In genomic region chr17:34025756-34026151, GRCm38 (mm10) we compare ENCODE assay signal across 9 mouse cellular contexts. TPM values are rescaled to one million over a fixed set of nuclear protein-coding genes. Genes with fewer than 3 reads are reported as not detected.
DNase-seq lines count a peak whose midpoint lies in the region; ATAC-seq and TF ChIP-seq lines count a peak whose summit lies in the region.
"Had no signal": no experiment of that assay in that cellular context is flagged by ENCODE, and none has a peak within 500 bp of the region (broad histone marks: within the 10 kb centered on the region; RNA-seq: fewer than 3 reads in every experiment).

No protein-coding gene starts in this region.

- 25% methylated on average over 7 of the region's 7 CpGs for WGBS in liver, embryonic 11.5 days
- WGBS in hindbrain, embryonic 15.5 days, result 5% methylated on average over 7 of the region's 7 CpGs
- WGBS in midbrain, postnatal 0 days, result 2% methylated on average over 6 of the region's 7 CpGs

- peak overlapping the region; percentile 93 for H3K9ac ChIP-seq in liver, embryonic 11.5 days (ENCODE audit: low read depth, low read length)
- peak overlapping the region; percentile 91; the same call in 1 of the 2 replicates for H3K9ac ChIP-seq in hindbrain, embryonic 15.5 days
- peak overlapping the region; percentile 93 for H3K9ac ChIP-seq in midbrain, postnatal 0 days (replicated peaks; ENCODE audit: low read length, poor library complexity, severe bottlenecking)

- DNase-seq in adrenal gland, adult 2 months, result peak; percentile 26
- DNase-seq in adrenal gland, adult 8-10 months, result no peak
- DNase-seq in liver, embryonic 11.5 days (ENCODE audit: low spot score), result no peak
- DNase-seq in liver, result no peak
- peak; percentile 74 for DNase-seq in midbrain, postnatal 0 days (ENCODE audit: low spot score)
- DNase-seq in urinary bladder, postnatal 4 days (ENCODE audit: low spot score in 2 of 2), result no peak
- DNase-seq in lung, postnatal 36 days, result no peak

- peaks cover 36% of the 10 kb centered on the region for H3K36me3 ChIP-seq in liver, embryonic 11.5 days (ENCODE audit: control insufficient read depth, insufficient read depth, low read length)
- H3K36me3 ChIP-seq in hindbrain, embryonic 15.5 days, result peaks cover 25% of the 10 kb centered on the region
- peaks cover 25% of the 10 kb centered on the region for H3K36me3 ChIP-seq in midbrain, postnatal 0 days (ENCODE audit: insufficient read depth, low read length)

- H3K4me1 ChIP-seq in liver, embryonic 11.5 days (replicated peaks; ENCODE audit: control insufficient read depth, insufficient read depth, low read length), result peaks cover 51% of the 10 kb centered on the region
- peaks cover 75% of the 10 kb centered on the region for H3K4me1 ChIP-seq in hindbrain, embryonic 15.5 days (replicated peaks)
- H3K4me1 ChIP-seq in midbrain, postnatal 0 days (ENCODE audit: insufficient read depth, low read length), result peaks cover 34% of the 10 kb centered on the region; the same call in 1 of the 2 replicates

- peak overlapping the region; percentile 88 for H3K4me3 ChIP-seq in liver, embryonic 11.5 days (ENCODE audit: low read depth, low read length)
- H3K4me3 ChIP-seq in hindbrain, embryonic 15.5 days, result peak overlapping the region; percentile 70
- peak overlapping the region; percentile 74 for H3K4me3 ChIP-seq in midbrain, postnatal 0 days (ENCODE audit: low read depth, low read length)

- H3K27me3 ChIP-seq in liver, embryonic 11.5 days (replicated peaks; ENCODE audit: control insufficient read depth, insufficient read depth, low read length), result no peaks in the 10 kb centered on the region
- H3K27me3 ChIP-seq in hindbrain, embryonic 15.5 days, result no peaks in the 10 kb centered on the region
- H3K27me3 ChIP-seq in midbrain, postnatal 0 days (ENCODE audit: insufficient read depth, low read length), result no peaks in the 10 kb centered on the region

- peak overlapping the region; percentile 97 for H3K4me2 ChIP-seq in liver, embryonic 11.5 days
- H3K4me2 ChIP-seq in hindbrain, embryonic 15.5 days, result peak overlapping the region; percentile 92
- peak overlapping the region; percentile 97 for H3K4me2 ChIP-seq in midbrain, postnatal 0 days (ENCODE audit: low read depth, low read length, poor library complexity, severe bottlenecking)

- peaks cover 4% of the 10 kb centered on the region; the same call in 1 of the 2 replicates for H3K9me3 ChIP-seq in liver, embryonic 11.5 days (ENCODE audit: control insufficient read depth, low read length)
- no peaks in the 10 kb centered on the region for H3K9me3 ChIP-seq in hindbrain, embryonic 15.5 days
- no peaks in the 10 kb centered on the region for H3K9me3 ChIP-seq in midbrain, postnatal 0 days (ENCODE audit: low read length)

- no peak overlapping the region for H3K27ac ChIP-seq in liver, embryonic 11.5 days (ENCODE audit: low read depth, low read length)
- H3K27ac ChIP-seq in hindbrain, embryonic 15.5 days (replicated peaks), result peak overlapping the region; percentile 98
- peak overlapping the region; percentile 97 for H3K27ac ChIP-seq in midbrain, postnatal 0 days (ENCODE audit: low read depth, low read length)
- H3K27ac ChIP-seq: macrophage had no signal

- ATAC-seq in liver, embryonic 11.5 days (replicated peaks; ENCODE audit: low FRiP score), result no peak
- ATAC-seq in hindbrain, embryonic 15.5 days (ENCODE audit: low FRiP score, low read depth), result peak; percentile 7
- ATAC-seq in midbrain, postnatal 0 days (ENCODE audit: low FRiP score), result no peak

- no peak for TF ChIP-seq CTCF in midbrain, postnatal 0 days (IDR thresholded peaks at IDR 0.05)

RNA-seq across cellular contexts. Expression of gene Ring1, which starts 1.3 kb away (rescaled TPM):
- total RNA-seq in adrenal gland, adult 2 months (2021), result 10 to 100 TPM; 41.4 to 57.0 TPM
- polyA plus RNA-seq in adrenal gland, adult 2 months (2012; rRNA removed), result 70.0 and 92.4 TPM in 2 replicates
- total RNA-seq in adrenal gland, adult 8-10 months (2022), result 10 to 100 TPM; 42.7 to 84.4 (median 60.7) TPM
- polyA plus RNA-seq in liver, embryonic 11.5 days (2014; fragmentation: Nextera tagmentation; extraction: Ambion mirVana), result 3.4 and 5.5 TPM in 2 replicates
- 22.1 and 24.9 TPM in 2 replicates for polyA plus RNA-seq in hindbrain, embryonic 15.5 days (2015; fragmentation: Nextera tagmentation; extraction: Ambion mirVana)
- 19.5 and 23.4 TPM in 2 replicates for total RNA-seq in midbrain, postnatal 0 days (2014; rRNA removed)
- 17.3 and 19.5 TPM in 2 replicates for polyA plus RNA-seq in midbrain, postnatal 0 days (2015; fragmentation: Nextera tagmentation; extraction: Ambion mirVana)

RNA-seq across cellular contexts. Expression of gene H2-Ke6, which starts 2.1 kb away (rescaled TPM):
- total RNA-seq in adrenal gland, adult 2 months (2021), result 100 to 1,000 TPM; 252 to 263 TPM
- 362 and 465 TPM in 2 replicates for polyA plus RNA-seq in adrenal gland, adult 2 months (2012; rRNA removed)
- total RNA-seq in adrenal gland, adult 8-10 months (2022), result 100 to 1,000 TPM; 249 to 289 (median 271) TPM
- 34.2 and 45.1 TPM in 2 replicates for polyA plus RNA-seq in liver, embryonic 11.5 days (2014; fragmentation: Nextera tagmentation; extraction: Ambion mirVana)
- 64.8 and 71.9 TPM in 2 replicates for polyA plus RNA-seq in hindbrain, embryonic 15.5 days (2015; fragmentation: Nextera tagmentation; extraction: Ambion mirVana)
- total RNA-seq in midbrain, postnatal 0 days (2014; rRNA removed), result 58.4 and 67.6 TPM in 2 replicates
- polyA plus RNA-seq in midbrain, postnatal 0 days (2015; fragmentation: Nextera tagmentation; extraction: Ambion mirVana), result 53.6 and 54.7 TPM in 2 replicates

RNA-seq across cellular contexts. Expression of gene Slc39a7, which starts 5.7 kb away (rescaled TPM):
- 100 to 1,000 TPM; 156 to 217 TPM for total RNA-seq in adrenal gland, adult 2 months (2021)
- 291 and 321 TPM in 2 replicates for polyA plus RNA-seq in adrenal gland, adult 2 months (2012; rRNA removed)
- 100 to 1,000 TPM; 176 to 248 (median 200) TPM for total RNA-seq in adrenal gland, adult 8-10 months (2022)
- 73.9 and 75.9 TPM in 2 replicates for polyA plus RNA-seq in liver, embryonic 11.5 days (2014; fragmentation: Nextera tagmentation; extraction: Ambion mirVana)
- polyA plus RNA-seq in hindbrain, embryonic 15.5 days (2015; fragmentation: Nextera tagmentation; extraction: Ambion mirVana), result 166 and 176 TPM in 2 replicates
- total RNA-seq in midbrain, postnatal 0 days (2014; rRNA removed), result 170 and 229 TPM in 2 replicates
- polyA plus RNA-seq in midbrain, postnatal 0 days (2015; fragmentation: Nextera tagmentation; extraction: Ambion mirVana), result 152 and 156 TPM in 2 replicates

RNA-seq across cellular contexts. Expression of gene Rxrb, which starts 5.9 kb away (rescaled TPM):
- total RNA-seq in adrenal gland, adult 2 months (2021), result 10 to 100 TPM; 47.5 to 54.9 TPM
- 150 and 161 TPM in 2 replicates for polyA plus RNA-seq in adrenal gland, adult 2 months (2012; rRNA removed)
- total RNA-seq in adrenal gland, adult 8-10 months (2022), result 10 to 100 TPM; 54.8 to 70.9 (median 62.7) TPM
- polyA plus RNA-seq in liver, embryonic 11.5 days (2014; fragmentation: Nextera tagmentation; extraction: Ambion mirVana), result 30.8 and 31.5 TPM in 2 replicates
- polyA plus RNA-seq in hindbrain, embryonic 15.5 days (2015; fragmentation: Nextera tagmentation; extraction: Ambion mirVana), result 57.8 and 61.1 TPM in 2 replicates
- 53.6 and 61.2 TPM in 2 replicates for total RNA-seq in midbrain, postnatal 0 days (2014; rRNA removed)
- 52.7 and 53.7 TPM in 2 replicates for polyA plus RNA-seq in midbrain, postnatal 0 days (2015; fragmentation: Nextera tagmentation; extraction: Ambion mirVana)

RNA-seq across cellular contexts. Expression of gene Col11a2, which starts 13.5 kb away (rescaled TPM):
- 1 to 10 TPM; 1.0 to 1.1 TPM for total RNA-seq in adrenal gland, adult 2 months (2021)
- 0.35 and 1.7 TPM in 2 replicates for polyA plus RNA-seq in adrenal gland, adult 2 months (2012; rRNA removed)
- total RNA-seq in adrenal gland, adult 8-10 months (2022), result 1 to 10 TPM in 3 of 4 experiments, under 1 TPM in 1; 0.55 to 1.7 (median 1.4) TPM
- polyA plus RNA-seq in liver, embryonic 11.5 days (2014; fragmentation: Nextera tagmentation; extraction: Ambion mirVana), result 0.61 and 0.67 TPM in 2 replicates
- 4.5 and 5.4 TPM in 2 replicates for polyA plus RNA-seq in hindbrain, embryonic 15.5 days (2015; fragmentation: Nextera tagmentation; extraction: Ambion mirVana)
- total RNA-seq in midbrain, postnatal 0 days (2014; rRNA removed), result 17.9 and 24.3 TPM in 2 replicates
- polyA plus RNA-seq in midbrain, postnatal 0 days (2015; fragmentation: Nextera tagmentation; extraction: Ambion mirVana), result 4.1 and 4.6 TPM in 2 replicates

Comparison
In these comparisons a context has a peak if more than half of its experiments do, and no peak if none do; other contexts are left out.
1. DNase-seq: peak in adrenal gland, adult 2 months (single experiment) and midbrain, postnatal 0 days (single experiment); none in adrenal gland, adult 8-10 months (single experiment), liver, embryonic 11.5 days (single experiment), liver (single experiment), urinary bladder, postnatal 4 days (0 of 2) and lung, postnatal 36 days (single experiment).
2. Peak in every context shown above with its lines, with median percentiles within 50 percentile points of each other: H3K4me2 ChIP-seq, H3K4me3 ChIP-seq and H3K9ac ChIP-seq.